25 mouse cellular contexts compared by ENCODE assay signal in genomic region chrX:167810120-167810519, GRCm38 (mm10).
DNase-seq lines count a peak whose midpoint lies in the region; ATAC-seq and TF ChIP-seq lines count a peak whose summit lies in the region.
"Had no signal": no experiment of that assay in that cellular context is flagged by ENCODE, and none has a peak within 500 bp of the region (broad histone marks: within the 10 kb centered on the region; RNA-seq: fewer than 3 reads in every experiment).

No protein-coding gene starts in this region.

- H3K27me3 ChIP-seq in forebrain, embryonic 15.5 days: no peaks in the 10 kb centered on the region
- peaks cover 10% of the 10 kb centered on the region; the same call in 1 of the 2 replicates for H3K27me3 ChIP-seq in forebrain, embryonic 13.5 days
- H3K27me3 ChIP-seq: CH12.LX had no signal

- TF ChIP-seq CTCF in layer of hippocampus, adult 2 months (conservative IDR thresholded peaks at IDR 0.05): no peak

- no peak overlapping the region for H3K4me2 ChIP-seq in forebrain, embryonic 15.5 days (replicated peaks)
- no peak overlapping the region for H3K4me2 ChIP-seq in forebrain, embryonic 13.5 days
- H3K4me2 ChIP-seq: embryonic facial prominence, embryonic 13.5 days; embryonic facial prominence, embryonic 15.5 days had no signal

- H3K27ac ChIP-seq in forebrain, embryonic 15.5 days (replicated peaks): no peak overlapping the region
- H3K27ac ChIP-seq in forebrain, embryonic 13.5 days: no peak overlapping the region
- peak overlapping the region; percentile 32; the same call in 1 of the 2 replicates for H3K27ac ChIP-seq in layer of hippocampus, adult 2 months
- H3K27ac ChIP-seq: embryonic facial prominence, embryonic 13.5 days; embryonic facial prominence, embryonic 15.5 days; forebrain, embryonic 10.5 days had no signal

- H3K36me3 ChIP-seq in forebrain, embryonic 15.5 days: no peaks in the 10 kb centered on the region
- no peaks in the 10 kb centered on the region for H3K36me3 ChIP-seq in forebrain, embryonic 13.5 days (ENCODE audit: poor library complexity, severe bottlenecking)
- H3K36me3 ChIP-seq: embryonic facial prominence, embryonic 13.5 days; embryonic facial prominence, embryonic 15.5 days; forebrain, embryonic 10.5 days; G1E had no signal

- 0 out of 2 replicates have a peak, but pooled peaks have one; percentile 51 for ATAC-seq in forebrain, embryonic 15.5 days (replicated peaks)
- ATAC-seq in forebrain, embryonic 13.5 days: no peak
- ATAC-seq: activated CD4-positive, CD25-positive, alpha-beta regulatory T cell, adult 4 months; CD4-positive, CD25-positive, alpha-beta regulatory T cell, adult 4 months; forebrain, embryonic 14.5 days; Patski had no signal

- no peaks in the 10 kb centered on the region for H3K9me3 ChIP-seq in forebrain, embryonic 15.5 days
- no peaks in the 10 kb centered on the region for H3K9me3 ChIP-seq in forebrain, embryonic 13.5 days (replicated peaks)
- H3K9me3 ChIP-seq: embryonic facial prominence, embryonic 13.5 days; embryonic facial prominence, embryonic 15.5 days; forebrain, embryonic 10.5 days; G1E had no signal

- 83% methylated on average over 2 of the region's 2 CpGs for WGBS in forebrain, embryonic 15.5 days
- 90% methylated on average over 2 of the region's 2 CpGs for WGBS in forebrain, embryonic 13.5 days

- H3K4me1 ChIP-seq in forebrain, embryonic 15.5 days: no peaks in the 10 kb centered on the region
- H3K4me1 ChIP-seq in forebrain, embryonic 13.5 days: no peaks in the 10 kb centered on the region
- H3K4me1 ChIP-seq: embryonic facial prominence, embryonic 13.5 days; embryonic facial prominence, embryonic 15.5 days; forebrain, embryonic 10.5 days had no signal

- H3K9ac ChIP-seq in forebrain, embryonic 15.5 days (replicated peaks): no peak overlapping the region
- H3K9ac ChIP-seq in forebrain, embryonic 13.5 days: no peak overlapping the region
- H3K9ac ChIP-seq: embryonic facial prominence, embryonic 13.5 days; embryonic facial prominence, embryonic 15.5 days had no signal

- H3K4me3 ChIP-seq in forebrain, embryonic 15.5 days: no peak overlapping the region
- no peak overlapping the region for H3K4me3 ChIP-seq in forebrain, embryonic 13.5 days
- H3K4me3 ChIP-seq in layer of hippocampus, adult 2 months: no peak overlapping the region
- H3K4me3 ChIP-seq: embryonic facial prominence, embryonic 13.5 days; embryonic facial prominence, embryonic 15.5 days; erythroblast, embryonic 14.5 days; forebrain, embryonic 10.5 days had no signal

- DNase-seq in layer of hippocampus, adult 2 months (ENCODE audit: low spot score in 2 of 2): no peak
- DNase-seq in layer of hippocampus, postnatal 14 days (ENCODE audit: low spot score in 2 of 2): no peak
- no peak for DNase-seq in adrenal gland, postnatal 36 days
- DNase-seq: adrenal gland, adult 8-10 months; adrenal gland, postnatal 14 days; B cell, adult 2 months; cerebellum, adult 11 months; cerebellum, adult 18-20 months; cerebellum, adult 8-10 months; cerebellum, adult 9-11 months; cerebellum, postnatal 14 days; cerebellum, postnatal 36 days; embryo, embryonic 11 days had no signal
